In the genomic region with DNA sequence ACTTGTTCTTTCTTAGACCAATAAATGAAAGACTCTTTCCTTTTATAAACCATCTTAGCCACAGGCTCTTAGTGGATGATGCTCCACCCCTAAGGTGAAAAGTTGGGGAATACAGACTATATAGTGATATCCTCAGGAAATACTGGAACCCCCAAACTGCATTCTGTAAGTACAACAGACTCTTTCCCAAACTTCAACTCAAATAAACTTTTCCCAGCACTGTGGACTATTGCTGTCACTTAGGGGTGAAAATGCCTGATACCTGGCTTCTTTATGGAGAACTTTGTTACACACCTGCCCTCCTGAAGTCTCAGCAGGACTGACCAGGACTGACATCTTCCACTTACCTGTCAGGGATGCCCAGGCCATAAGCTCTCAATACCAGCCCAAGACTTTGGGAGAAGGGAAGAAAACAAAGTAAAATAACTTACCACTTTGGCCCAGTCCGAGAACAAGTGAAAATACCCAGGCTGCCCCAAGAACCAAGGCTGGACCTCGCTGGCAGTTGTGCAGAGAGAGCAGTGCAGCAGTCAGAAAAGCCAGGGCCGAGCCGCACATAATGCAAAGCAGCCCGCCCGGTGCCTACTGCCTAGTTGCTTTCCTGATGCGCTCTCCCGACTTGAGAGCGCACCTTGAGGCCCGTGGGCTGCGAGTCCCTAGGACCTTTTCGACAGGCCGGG, we compare ENCODE assay signal across 8 mouse cellular contexts. TPM values are rescaled to one million over a fixed set of nuclear protein-coding genes. Genes with fewer than 3 reads are reported as not detected.
A peak's percentile ranks its signal among the peaks of the same experiment; 100 is the strongest.
DNase-seq lines count a peak whose midpoint lies in the region; ATAC-seq and TF ChIP-seq lines count a peak whose summit lies in the region.

No protein-coding gene starts in this region.

- ATAC-seq in heart, embryonic 15.5 days (replicated peaks; ENCODE audit: insufficient number of reproducible peaks, insufficient read depth, low FRiP score, low read depth): no peak
- no peak for ATAC-seq in liver, embryonic 12.5 days
- peak; percentile 47 for ATAC-seq in stomach, postnatal 0 days (ENCODE audit: low FRiP score, low TSS enrichment)

- TF ChIP-seq POLR2A in cortical plate, adult 2 months (IDR thresholded peaks at IDR 0.05; ENCODE audit: extremely low read depth, insufficient read depth, low read length): no peak

- DNase-seq in layer of hippocampus, adult 2 months (ENCODE audit: low spot score in 2 of 2): peak in 1 of 2 experiments; percentile 9
- no peak for DNase-seq in layer of hippocampus, postnatal 14 days (ENCODE audit: low spot score in 2 of 2)
- peak; percentile 43 for DNase-seq in stomach, postnatal 0 days (ENCODE audit: low spot score)
- DNase-seq in frontal cortex, postnatal 10 days (ENCODE audit: low spot score in 2 of 2): no peak
- no peak for DNase-seq in left cerebral cortex, postnatal 25 days (ENCODE audit: low spot score in 2 of 2)

- peak overlapping the region; percentile 98 for H3K27ac ChIP-seq in layer of hippocampus, adult 2 months
- peak overlapping the region; percentile 92 for H3K27ac ChIP-seq in cortical plate, adult 2 months (ENCODE audit: insufficient read depth, low read length)
- peak overlapping the region; percentile 81 for H3K27ac ChIP-seq in heart, embryonic 15.5 days
- no peak overlapping the region for H3K27ac ChIP-seq in liver, embryonic 12.5 days
- peak overlapping the region; percentile 86 for H3K27ac ChIP-seq in stomach, postnatal 0 days (replicated peaks)

- H3K4me2 ChIP-seq in heart, embryonic 15.5 days: peak overlapping the region; percentile 90
- H3K4me2 ChIP-seq in liver, embryonic 12.5 days: peak overlapping the region; percentile 63
- H3K4me2 ChIP-seq in stomach, postnatal 0 days (replicated peaks; ENCODE audit: low read depth): peak overlapping the region; percentile 87

- H3K27me3 ChIP-seq in heart, embryonic 15.5 days: 0 out of 2 replicates have a peak, but pooled peaks cover 2% of the 10 kb centered on the region
- peaks cover 39% of the 10 kb centered on the region for H3K27me3 ChIP-seq in liver, embryonic 12.5 days (replicated peaks)
- no peaks in the 10 kb centered on the region for H3K27me3 ChIP-seq in stomach, postnatal 0 days (ENCODE audit: control insufficient read depth, insufficient read depth, low read length)

- H3K36me3 ChIP-seq in heart, embryonic 15.5 days: no peaks in the 10 kb centered on the region
- no peaks in the 10 kb centered on the region for H3K36me3 ChIP-seq in liver, embryonic 12.5 days
- no peaks in the 10 kb centered on the region for H3K36me3 ChIP-seq in stomach, postnatal 0 days (ENCODE audit: control insufficient read depth, insufficient read depth, low read length)

- WGBS in heart, embryonic 15.5 days: 4% methylated on average over 13 of the region's 13 CpGs
- WGBS in liver, embryonic 12.5 days (ENCODE audit: insufficient replicate concordance): 6% methylated on average over 13 of the region's 13 CpGs
- WGBS in stomach, postnatal 0 days: 7% methylated on average over 13 of the region's 13 CpGs

- H3K4me3 ChIP-seq in layer of hippocampus, adult 2 months: peak overlapping the region; percentile 73
- peak overlapping the region; percentile 87 for H3K4me3 ChIP-seq in cortical plate, adult 2 months (ENCODE audit: insufficient read depth, low read length)
- H3K4me3 ChIP-seq in heart, embryonic 15.5 days: peak overlapping the region; percentile 77
- peak overlapping the region; percentile 45 for H3K4me3 ChIP-seq in liver, embryonic 12.5 days
- peak overlapping the region; percentile 58 for H3K4me3 ChIP-seq in stomach, postnatal 0 days (ENCODE audit: low read depth, low read length)

- intact Hi-C loops in left cerebral cortex, postnatal 25 days (cut with DNase I): loop anchor here (5.0 to 10.0 kb wide), 2 partner anchors 65 to 213 kb away; no protein-coding TSS in a partner anchor

- no peak for TF ChIP-seq EP300 in stomach, postnatal 0 days (optimal IDR thresholded peaks at IDR 0.05)

- no peaks in the 10 kb centered on the region for H3K9me3 ChIP-seq in heart, embryonic 15.5 days (replicated peaks)
- no peaks in the 10 kb centered on the region for H3K9me3 ChIP-seq in liver, embryonic 12.5 days (replicated peaks)
- H3K9me3 ChIP-seq in stomach, postnatal 0 days (ENCODE audit: control insufficient read depth, low read length): no peaks in the 10 kb centered on the region

- H3K4me1 ChIP-seq in cortical plate, adult 2 months (ENCODE audit: control insufficient read depth, insufficient read depth, low read length): peaks cover 4% of the 10 kb centered on the region; the same call in 1 of the 2 replicates
- peaks cover 15% of the 10 kb centered on the region for H3K4me1 ChIP-seq in heart, embryonic 15.5 days (replicated peaks)
- no peaks in the 10 kb centered on the region for H3K4me1 ChIP-seq in liver, embryonic 12.5 days
- H3K4me1 ChIP-seq in stomach, postnatal 0 days (replicated peaks; ENCODE audit: control insufficient read depth, insufficient read depth): no peaks in the 10 kb centered on the region

- peak overlapping the region; percentile 59 for H3K9ac ChIP-seq in heart, embryonic 15.5 days
- H3K9ac ChIP-seq in liver, embryonic 12.5 days: no peak overlapping the region
- peak overlapping the region; percentile 69 for H3K9ac ChIP-seq in stomach, postnatal 0 days (ENCODE audit: low read length)

- TF ChIP-seq CTCF in layer of hippocampus, adult 2 months (conservative IDR thresholded peaks at IDR 0.05): no peak
- no peak for TF ChIP-seq CTCF in cortical plate, adult 2 months (IDR thresholded peaks at IDR 0.05; ENCODE audit: extremely low read depth, insufficient read depth, low read length)
- TF ChIP-seq CTCF in stomach, postnatal 0 days (IDR thresholded peaks at IDR 0.05; ENCODE audit: low read depth): no peak

RNA-seq across cellular contexts. Expression of a gene that starts 1.2 kb away (rescaled TPM):
- 10 to 100 TPM; 32.3 to 32.5 TPM for total RNA-seq in layer of hippocampus, adult 2 months (2021)
- total RNA-seq in layer of hippocampus, postnatal 14 days (2021): 10 to 100 TPM; 30.7 to 32.9 TPM
- 12.3 and 12.9 TPM in 2 replicates for polyA plus RNA-seq in cortical plate, adult 2 months (2012; rRNA removed)
- polyA plus RNA-seq in heart, embryonic 15.5 days (2015; fragmentation: Nextera tagmentation; extraction: Ambion mirVana): 2.9 and 3.1 TPM in 2 replicates
- 0.32 and 0.45 TPM in 2 replicates for polyA plus RNA-seq in liver, embryonic 12.5 days (2016; fragmentation: Nextera tagmentation; extraction: Ambion mirVana)
- 1.3 TPM in 2 replicates for polyA plus RNA-seq in stomach, postnatal 0 days (2015; fragmentation: Nextera tagmentation; extraction: Ambion mirVana)
- 10 to 100 TPM; 31.9 to 44.1 TPM for total RNA-seq in left cerebral cortex, postnatal 25 days (2021)
